Mouse (Mus musculus) heart, embryonic 14.5 days (tissue): ENCODE measurements around the gene Tnfaip8l1. TPM values are rescaled to one million over a fixed set of nuclear protein-coding genes. Genes with fewer than 3 reads are reported as not detected.

ENCODE experiments used
- ATAC-seq: fragments of 200-750 bp; cut with Nextera tagmentation; 2 replicates; pipeline ENCODE4 v1.8.0; 2017; ENCODE audit warnings: low read depth, moderate TSS enrichment; ENCODE audit not compliant: insufficient number of reproducible peaks, insufficient read depth, low FRiP score
- H3K27ac ChIP-seq, 2 experiments: fragments of 200-500 bp in 1 of 2; fragments of 300-500 bp in 1 of 2; sonication (generic) in 1 of 2; replicated peaks in 1 of 2; 2 replicates each; pipeline ENCODE4 v1.5.1; 2012 to 2014; ENCODE audit warnings: low read depth in 2 of 2, low read length in 2 of 2, control low read depth in 1 of 2, mild to moderate bottlenecking in 1 of 2, mixed read lengths in 1 of 2; ENCODE audit not compliant: control insufficient read depth in 1 of 2, insufficient read depth in 1 of 2
- H3K27me3 ChIP-seq: fragments of 300-500 bp; sonication (generic); 2 replicates; pipeline ENCODE4 v1.6.1; 2014; ENCODE audit warnings: mild to moderate bottlenecking, low read length, control low read depth; ENCODE audit not compliant: control insufficient read depth, insufficient read depth
- H3K36me3 ChIP-seq: fragments of 300-500 bp; sonication (generic); 2 replicates; pipeline ENCODE4 v1.6.1; 2014; ENCODE audit warnings: mild to moderate bottlenecking, control low read depth, low read length, mixed read lengths; ENCODE audit not compliant: control insufficient read depth, insufficient read depth
- H3K4me1 ChIP-seq, 2 experiments: fragments of 200-500 bp in 1 of 2; fragments of 300-500 bp in 1 of 2; sonication (generic) in 1 of 2; 2 replicates each; pipeline ENCODE4 v1.6.1; 2012 to 2014; ENCODE audit warnings: low read length in 2 of 2, control low read depth in 1 of 2, mixed read lengths in 1 of 2; ENCODE audit not compliant: control insufficient read depth in 2 of 2, insufficient read depth in 2 of 2
- H3K4me2 ChIP-seq: fragments of 300-500 bp; sonication (generic); 2 replicates; pipeline ENCODE4 v1.6.1; 2014; ENCODE audit warnings: mild to moderate bottlenecking, low read length
- H3K4me3 ChIP-seq, 2 experiments: fragments of 200-500 bp in 1 of 2; fragments of 300-500 bp in 1 of 2; sonication (generic) in 1 of 2; 2 replicates each; pipeline ENCODE4 v1.5.1; 2012 to 2014; ENCODE audit warnings: low read length in 2 of 2, mild to moderate bottlenecking in 2 of 2, control low read depth in 1 of 2, low read depth in 1 of 2, moderate library complexity in 1 of 2; ENCODE audit not compliant: control insufficient read depth in 1 of 2, insufficient read depth in 1 of 2
- H3K9ac ChIP-seq: fragments of 300-500 bp; sonication (generic); 2 replicates; pipeline ENCODE4 v1.6.1; 2014; ENCODE audit warnings: mild to moderate bottlenecking, low read length
- H3K9me3 ChIP-seq: fragments of 300-500 bp; sonication (generic); 2 replicates; pipeline ENCODE4 v1.6.1; 2016; ENCODE audit warnings: low read length, control low read depth; ENCODE audit not compliant: control insufficient read depth
- WGBS: fragments of 180-500 bp; shearing (Covaris S2); extraction: QIAGEN DNeasy Blood & Tissue Kit; methylation state at CpG from one replicate; pipeline ENCODE4 v1.1.7; 2014; 5-methylcytosine and 5-hydroxymethylcytosine counted together
- polyA plus RNA-seq: library from polyadenylated mRNA; unstranded; fragments of >200 nt; fragmentation: Nextera tagmentation; extraction: Ambion mirVana; gene quantifications from 2 replicates; pipeline ENCODE4 v1.2.1, GENCODE M21; 2014

The Tnfaip8l1 gene
- polyA plus RNA-seq, 1 experiment from 2014 or later: 8.9 TPM

- no peaks in the 10 kb centered on the region for H3K9me3 ChIP-seq
- H3K27me3 ChIP-seq: peaks cover 81% of the 10 kb centered on the region
- no peaks in the 10 kb centered on the region for H3K36me3 ChIP-seq
- ATAC-seq: no peak
- peak within 1 kb of the TSS; percentile 50 to 67 for H3K4me3 ChIP-seq
- H3K27ac ChIP-seq: no peak within 1 kb of the TSS
- peak within 1 kb of the TSS; percentile 62 for H3K9ac ChIP-seq
- 1% methylated on average over 75 of the region's 79 CpGs for WGBS
- H3K4me2 ChIP-seq: peak within 1 kb of the TSS; percentile 99
- peaks cover 4 to 18% of the 10 kb centered on the region in 2 experiments; a peak in 3 of 4 replicates for H3K4me1 ChIP-seq
Measured at GRCm38 (mm10) chr17:56139858-56140595, 22.2 kb upstream of the Tnfaip8l1 start, which contains the start of gene Sema6b. Gene Sema6b (minus strand): TSS chr17:56140343.

- Histone ChIP-seq H3K4me3 (peak overlapping the region; percentile 26 to 27; a peak in 3 of 4 replicates), H3K9ac (0 out of 2 replicates have a peak overlapping the region, but pooled peaks have one; percentile 8), H3K27me3 (peaks cover 94% of the 10 kb centered on the region), H3K4me1 (peaks cover 4 to 18% of the 10 kb centered on the region in 2 experiments; a peak in 3 of 4 replicates), H3K4me2 (peak overlapping the region; percentile 60), H3K27ac (no peak overlapping the region), H3K9me3 (no peaks in the 10 kb centered on the region), H3K36me3 (no peaks in the 10 kb centered on the region)
- no peak for ATAC-seq
- WGBS: under 1% methylated on average over 41 of the region's 47 CpGs
Measured at GRCm38 (mm10) chr17:56141702-56142605, 20.3 kb upstream of the Tnfaip8l1 start.

GRCm38 (mm10) chr17:56144546-56144945, 17.7 kb upstream of the Tnfaip8l1 start:
- H3K27ac ChIP-seq: no peak overlapping the region
- H3K4me3 ChIP-seq: no peak overlapping the region
- H3K4me1 ChIP-seq: peaks cover 3 to 18% of the 10 kb centered on the region in 2 experiments; a peak in 3 of 4 replicates
- H3K9me3 ChIP-seq: no peaks in the 10 kb centered on the region
- no peak overlapping the region for H3K4me2 ChIP-seq
- peaks cover 100% of the 10 kb centered on the region for H3K27me3 ChIP-seq
- no peak overlapping the region for H3K9ac ChIP-seq
- H3K36me3 ChIP-seq: no peaks in the 10 kb centered on the region
- WGBS: 67% methylated on average over 9 of the region's 9 CpGs
- no peak for ATAC-seq

- ATAC-seq: no peak
- no peak overlapping the region for H3K4me2 ChIP-seq
- no peak overlapping the region for H3K27ac ChIP-seq
- peaks cover 100% of the 10 kb centered on the region for H3K27me3 ChIP-seq
- H3K9me3 ChIP-seq: no peaks in the 10 kb centered on the region
- H3K4me1 ChIP-seq: peaks cover 3 to 13% of the 10 kb centered on the region in 2 experiments; a peak in 3 of 4 replicates
- H3K36me3 ChIP-seq: no peaks in the 10 kb centered on the region
- 13% methylated on average over 9 of the region's 9 CpGs for WGBS
- H3K4me3 ChIP-seq: no peak overlapping the region
- H3K9ac ChIP-seq: no peak overlapping the region
Measured at GRCm38 (mm10) chr17:56146131-56146530, 16.1 kb upstream of the Tnfaip8l1 start.

DNA sequence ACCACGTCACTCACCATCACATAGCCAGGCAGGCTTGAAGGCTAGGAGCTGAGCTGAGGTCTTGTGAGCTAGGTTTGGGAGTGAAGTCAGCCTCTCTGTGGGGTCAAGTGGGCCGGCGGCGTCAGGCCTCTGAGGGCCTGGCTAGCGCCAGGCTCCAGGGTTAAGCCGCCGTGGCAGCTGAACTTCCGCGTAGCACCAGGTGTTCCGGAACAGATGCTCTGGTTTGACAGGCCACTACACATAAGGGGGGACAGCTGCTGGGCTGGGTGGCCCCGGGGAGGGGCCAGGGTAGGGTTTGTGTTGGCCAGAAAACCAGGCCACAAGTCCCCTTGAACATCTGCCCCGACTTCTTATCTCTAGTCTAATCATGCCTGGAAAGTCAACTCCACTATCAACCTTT, 14.9 kb upstream of the Tnfaip8l1 start:
- WGBS: 58% methylated on average over 12 of the region's 12 CpGs
- Histone ChIP-seq H3K4me1 (peaks cover 0 to 4% of the 10 kb centered on the region in 2 experiments; a peak in 1 of 4 replicates), H3K27ac (no peak overlapping the region), H3K4me2 (no peak overlapping the region), H3K9me3 (no peaks in the 10 kb centered on the region), H3K4me3 (no peak overlapping the region), H3K36me3 (no peaks in the 10 kb centered on the region), H3K27me3 (peaks cover 98% of the 10 kb centered on the region), H3K9ac (no peak overlapping the region)
- no peak for ATAC-seq

DNA sequence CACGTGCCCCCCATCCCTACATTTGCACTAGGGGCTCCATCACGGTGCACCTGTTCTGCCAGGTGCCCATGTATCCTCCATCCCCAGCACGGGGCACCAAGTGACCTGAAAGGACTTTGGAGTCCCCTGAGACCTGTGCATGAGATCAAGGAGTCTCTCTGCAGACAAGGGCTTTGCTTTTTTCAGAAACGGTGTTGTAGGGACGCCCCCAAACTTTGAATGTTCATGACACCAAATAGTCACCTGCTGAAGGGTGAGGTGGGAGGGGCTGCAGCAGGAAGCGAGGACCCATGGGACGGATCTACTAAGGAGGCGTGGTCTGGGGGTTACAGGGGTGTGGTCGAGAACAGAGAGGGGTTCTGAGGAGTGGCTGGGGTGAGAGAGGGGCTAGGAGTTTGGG, 14.0 kb upstream of the Tnfaip8l1 start:
- no peak for ATAC-seq
- Histone ChIP-seq H3K4me1 (peaks cover 0 to 4% of the 10 kb centered on the region in 2 experiments; a peak in 1 of 4 replicates), H3K27me3 (peaks cover 98% of the 10 kb centered on the region), H3K27ac (no peak overlapping the region), H3K9ac (no peak overlapping the region), H3K36me3 (no peaks in the 10 kb centered on the region), H3K9me3 (no peaks in the 10 kb centered on the region), H3K4me3 (no peak overlapping the region), H3K4me2 (no peak overlapping the region)
- WGBS: 14% methylated on average over 9 of the region's 9 CpGs
